Mouse (Mus musculus): Measurements from ENCODE around the gene Ybx2.

DNA sequence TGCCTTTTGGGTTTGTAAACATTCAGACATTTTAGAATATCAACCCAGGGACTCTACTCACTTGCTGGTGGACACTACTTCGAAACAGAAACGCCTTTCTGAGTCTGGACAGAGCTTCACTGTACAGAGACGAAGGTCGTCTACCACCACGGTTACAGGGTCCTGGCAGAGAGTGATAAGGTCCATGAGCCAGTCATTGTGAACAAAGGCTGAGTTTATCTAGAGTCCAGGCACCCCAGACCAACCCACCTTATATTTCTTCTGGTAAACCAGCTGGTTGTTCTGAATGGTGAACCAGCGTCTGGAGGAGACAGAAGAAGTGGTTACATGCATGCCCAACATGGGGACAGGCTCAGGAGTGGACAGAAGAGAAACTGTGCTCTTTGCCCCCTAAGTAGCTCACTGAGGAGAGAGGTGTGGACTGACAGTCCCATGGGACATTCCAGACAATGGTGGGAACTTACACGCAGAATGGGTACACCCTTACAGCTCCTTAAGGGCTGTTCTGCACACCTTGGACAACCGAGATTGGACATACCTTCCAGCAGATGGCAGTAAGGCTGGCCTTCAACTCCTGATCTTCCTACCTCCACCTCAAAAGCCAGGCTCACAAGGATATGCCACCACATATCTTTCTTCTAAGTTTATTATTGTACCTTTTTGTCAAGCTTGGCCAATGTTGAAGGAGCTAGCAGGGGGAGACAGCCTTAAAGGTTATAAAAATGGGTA is 48.5 kb upstream of the Ybx2 start:
- no peak for TF ChIP-seq POLR2A (IDR thresholded peaks at IDR 0.05; ENCODE audit: low read depth, low read length)
- no peak; the same call in 1 of the 2 replicates for TF ChIP-seq CTCF (conservative IDR thresholded peaks at IDR 0.05; ENCODE audit: insufficient read depth, insufficient read length, low read depth, low read length)
